Mouse (Mus musculus) cerebellum, adult 2 months (tissue): ENCODE measurements around the gene Tmem62.

Experiments
- CTCF ChIP-seq: fragments of 200-500 bp; IDR thresholded peaks from 2 replicates; pipeline ENCODE4 v1.5.1; 2011; ENCODE audit warnings: low read depth, mild to moderate bottlenecking, control low read depth, low read length, moderate library complexity, borderline replicate concordance; ENCODE audit not compliant: insufficient read depth
- POLR2A ChIP-seq: fragments of 200-500 bp; IDR thresholded peaks from 2 replicates; pipeline ENCODE4 v1.6.1; 2011; ENCODE audit warnings: low read length, control low read depth, borderline replicate concordance; ENCODE audit not compliant: insufficient read depth

- no peak for TF ChIP-seq POLR2A
- peak; percentile 48; the same call in 1 of the 2 replicates for TF ChIP-seq CTCF
Measured at GRCm38 (mm10) chr2:121003586-121003985, 26.8 kb downstream of the Tmem62 start.
